Mouse (Mus musculus) hindbrain, postnatal 0 days (tissue): ENCODE measurements around the gene Pop7. TPM values are rescaled to one million over a fixed set of nuclear protein-coding genes. Genes with fewer than 3 reads are reported as not detected.

Experiments
- ATAC-seq: fragments of 200-750 bp; cut with Nextera tagmentation; 2 replicates; pipeline ENCODE4 v1.8.0; 2017; ENCODE audit warnings: mild to moderate bottlenecking, moderate TSS enrichment, moderate library complexity
- DNase-seq: peaks from one replicate; pipeline ENCODE4 v3.0.0-alpha.2; 2015; ENCODE audit warnings: low spot score
- H3K27ac ChIP-seq: fragments of 300-500 bp; sonication (generic); 2 replicates; pipeline ENCODE4 v1.5.1; 2014; ENCODE audit warnings: mild to moderate bottlenecking
- H3K27me3 ChIP-seq: fragments of 300-500 bp; sonication (generic); 2 replicates; pipeline ENCODE4 v1.6.1; 2014; ENCODE audit warnings: low read length, mixed read lengths; ENCODE audit not compliant: insufficient read depth
- H3K36me3 ChIP-seq: fragments of 300-500 bp; sonication (generic); 2 replicates; pipeline ENCODE4 v1.6.1; 2014; ENCODE audit warnings: low read length, mixed read lengths; ENCODE audit not compliant: insufficient read depth
- H3K4me1 ChIP-seq: fragments of 300-500 bp; sonication (generic); 2 replicates; pipeline ENCODE4 v1.6.1; 2014; ENCODE audit warnings: antibody characterized with exemption, low read length, mixed read lengths; ENCODE audit not compliant: insufficient read depth
- H3K4me2 ChIP-seq: fragments of 300-500 bp; sonication (generic); 2 replicates; pipeline ENCODE4 v1.6.1; 2014; ENCODE audit warnings: low read depth, mild to moderate bottlenecking, low read length, moderate library complexity, mixed read lengths
- H3K4me3 ChIP-seq: fragments of 300-500 bp; sonication (generic); 2 replicates; pipeline ENCODE4 v1.5.1; 2014; ENCODE audit warnings: low read length
- H3K9ac ChIP-seq: fragments of 300-500 bp; sonication (generic); replicated peaks from 2 replicates; pipeline ENCODE4 v1.6.1; 2014; ENCODE audit warnings: mild to moderate bottlenecking, low read length, moderate library complexity, mixed read lengths
- H3K9me3 ChIP-seq: fragments of 300-500 bp; sonication (generic); 2 replicates; pipeline ENCODE4 v1.6.1; 2016; ENCODE audit warnings: low read length, mixed read lengths
- CTCF ChIP-seq: IDR thresholded peaks from 2 replicates; pipeline ENCODE4 v1.5.1; 2016; ENCODE audit warnings: antibody characterized with exemption, control low read depth, low read depth
- WGBS: fragments of 180-500 bp; shearing (Covaris S2); extraction: QIAGEN DNeasy Blood & Tissue Kit; methylation state at CpG from one replicate; pipeline ENCODE4 v1.1.7; 2014; 5-methylcytosine and 5-hydroxymethylcytosine counted together
- polyA plus RNA-seq: library from polyadenylated mRNA; unstranded; fragments of >200 nt; fragmentation: Nextera tagmentation; extraction: Ambion mirVana; gene quantifications from 2 replicates; pipeline ENCODE4 v1.2.1, GENCODE M21; 2015
- total RNA-seq: library from RNA; depleted of rRNA; stranded (reverse); fragments of >200 nt; gene quantifications from 2 replicates; pipeline ENCODE4 v1.2.3, GENCODE M21; 2014

Pop7 gene
- total and polyA plus RNA-seq, 2 experiments from 2014 or later: 83.5 to 85.3 TPM

GRCm38 (mm10) chr5:137532131-137532807 lies 30.0 kb upstream of the Pop7 start:
- WGBS: under 1% methylated on average over 19 of the region's 19 CpGs

GRCm38 (mm10) chr5:137531414-137532130 lies 29.3 kb upstream of the Pop7 start:
- H3K9me3 ChIP-seq: no peaks in the 10 kb centered on the region
- ATAC-seq: peak; percentile 10
- peak overlapping the region; percentile 97 for H3K4me2 ChIP-seq
- TF ChIP-seq CTCF: no peak
- peak overlapping the region; percentile 80 for H3K4me3 ChIP-seq
- H3K9ac ChIP-seq: peak overlapping the region; percentile 97
- DNase-seq: peak; percentile 64
- peak overlapping the region; percentile 97 for H3K27ac ChIP-seq
- H3K27me3 ChIP-seq: no peaks in the 10 kb centered on the region
- WGBS: under 1% methylated on average over 51 of the region's 51 CpGs
- H3K4me1 ChIP-seq: peaks cover 12% of the 10 kb centered on the region; the same call in 1 of the 2 replicates
- H3K36me3 ChIP-seq: peaks cover 15% of the 10 kb centered on the region

More at GRCm38 (mm10) chr5:137532131-137532807, 30.0 kb upstream of the Pop7 start:
- Histone ChIP-seq H3K9me3 (no peaks in the 10 kb centered on the region), H3K27me3 (no peaks in the 10 kb centered on the region), H3K4me1 (peaks cover 12% of the 10 kb centered on the region; the same call in 1 of the 2 replicates), H3K4me2 (peak overlapping the region; percentile 97), H3K9ac (peak overlapping the region; percentile 97), H3K4me3 (peak overlapping the region; percentile 80), H3K27ac (peak overlapping the region; percentile 97), H3K36me3 (peaks cover 15% of the 10 kb centered on the region)
- DNase-seq (peak; percentile 44), ATAC-seq (no peak; the same call in 1 of the 2 replicates)
- no peak for TF ChIP-seq CTCF

GRCm38 (mm10) chr5:137530588-137531413 lies 28.5 kb upstream of the Pop7 start:
- Histone ChIP-seq H3K27ac (peak overlapping the region; percentile 97), H3K4me3 (peak overlapping the region; percentile 80), H3K27me3 (no peaks in the 10 kb centered on the region), H3K9ac (peak overlapping the region; percentile 97), H3K9me3 (no peaks in the 10 kb centered on the region), H3K4me1 (peaks cover 16% of the 10 kb centered on the region), H3K36me3 (peaks cover 15% of the 10 kb centered on the region), H3K4me2 (peak overlapping the region; percentile 97)
- DNase-seq (peak; percentile 95), ATAC-seq (peak; percentile 67)
- 0% methylated on average over 37 of the region's 46 CpGs for WGBS
- no peak for TF ChIP-seq CTCF

- no peak for ATAC-seq
- Histone ChIP-seq H3K4me2 (peak overlapping the region; percentile 97), H3K4me3 (peak overlapping the region; percentile 80), H3K27me3 (no peaks in the 10 kb centered on the region), H3K27ac (peak overlapping the region; percentile 97), H3K36me3 (peaks cover 15% of the 10 kb centered on the region), H3K9ac (peak overlapping the region; percentile 97), H3K9me3 (no peaks in the 10 kb centered on the region), H3K4me1 (peaks cover 16% of the 10 kb centered on the region)
- no peak for TF ChIP-seq CTCF
- WGBS: 53% methylated on average over 8 of the region's 8 CpGs
- DNase-seq: no peak
Measured at GRCm38 (mm10) chr5:137530075-137530474, 27.8 kb upstream of the Pop7 start.

GRCm38 (mm10) chr5:137529221-137529995 lies 27.1 kb upstream of the Pop7 start:
- H3K9ac ChIP-seq: 0 out of 2 replicates have a peak overlapping the region, but pooled peaks have one; percentile 3
- ATAC-seq (no peak), DNase-seq (no peak)
- no peaks in the 10 kb centered on the region for H3K9me3 ChIP-seq
- peak overlapping the region; percentile 97; the same call in 1 of the 2 replicates for H3K27ac ChIP-seq
- H3K36me3 ChIP-seq: peaks cover 18% of the 10 kb centered on the region
- WGBS: 63% methylated on average over 15 of the region's 15 CpGs
- TF ChIP-seq CTCF: no peak
- no peak overlapping the region for H3K4me3 ChIP-seq
- peaks cover 16% of the 10 kb centered on the region for H3K4me1 ChIP-seq
- H3K4me2 ChIP-seq: peak overlapping the region; percentile 97
- H3K27me3 ChIP-seq: no peaks in the 10 kb centered on the region
